Mouse (Mus musculus) kidney, postnatal 0 days (tissue): ENCODE results near the gene Abcc1. TPM values are rescaled to one million over a fixed set of nuclear protein-coding genes. Genes with fewer than 3 reads are reported as not detected.

Source experiments
- ATAC-seq: fragments of 200-750 bp; cut with Nextera tagmentation; replicated peaks from 2 replicates; pipeline ENCODE4 v1.8.0; 2017; ENCODE audit warnings: low read depth, moderate number of reproducible peaks, moderate TSS enrichment, moderate library complexity; ENCODE audit not compliant: low FRiP score
- DNase-seq: peaks from one replicate; pipeline ENCODE4 v3.0.0-alpha.2; 2016; ENCODE audit warnings: low spot score
- H3K27ac ChIP-seq: fragments of 300-500 bp; sonication (generic); 2 replicates; pipeline ENCODE4 v1.5.1; 2014; ENCODE audit warnings: mild to moderate bottlenecking
- H3K27me3 ChIP-seq: fragments of 300-500 bp; sonication (generic); 2 replicates; pipeline ENCODE4 v1.6.1; 2014; ENCODE audit warnings: low read length, mixed read lengths; ENCODE audit not compliant: insufficient read depth
- H3K36me3 ChIP-seq: fragments of 300-500 bp; sonication (generic); 2 replicates; pipeline ENCODE4 v1.6.1; 2014; ENCODE audit warnings: low read length, mixed read lengths; ENCODE audit not compliant: insufficient read depth
- H3K4me1 ChIP-seq: fragments of 300-500 bp; sonication (generic); replicated peaks from 2 replicates; pipeline ENCODE4 v1.6.1; 2014; ENCODE audit warnings: antibody characterized with exemption, low read length, mixed read lengths; ENCODE audit not compliant: insufficient read depth
- H3K4me2 ChIP-seq: fragments of 300-500 bp; sonication (generic); 2 replicates; pipeline ENCODE4 v1.6.1; 2014; ENCODE audit warnings: mild to moderate bottlenecking, low read length, moderate library complexity, mixed read lengths
- H3K4me3 ChIP-seq: fragments of 300-500 bp; sonication (generic); replicated peaks from 2 replicates; pipeline ENCODE4 v1.5.1; 2014; ENCODE audit warnings: low read depth, low read length
- H3K9ac ChIP-seq: fragments of 300-500 bp; sonication (generic); 2 replicates; pipeline ENCODE4 v1.6.1; 2014; ENCODE audit warnings: low read depth, low read length
- H3K9me3 ChIP-seq: fragments of 300-500 bp; sonication (generic); replicated peaks from 2 replicates; pipeline ENCODE4 v1.6.1; 2016; ENCODE audit warnings: low read length, inconsistent platforms, mixed read lengths
- CTCF ChIP-seq: IDR thresholded peaks from 2 replicates; pipeline ENCODE4 v1.5.1; 2016; ENCODE audit warnings: antibody characterized with exemption, low read depth, mild to moderate bottlenecking, moderate library complexity
- WGBS: fragments of 180-500 bp; shearing (Covaris S2); extraction: QIAGEN DNeasy Blood & Tissue Kit; methylation state at CpG from one replicate; pipeline ENCODE4 v1.1.7; 2014; 5-methylcytosine and 5-hydroxymethylcytosine counted together
- polyA plus RNA-seq: library from polyadenylated mRNA; unstranded; fragments of >200 nt; fragmentation: Nextera tagmentation; extraction: Ambion mirVana; gene quantifications from 2 replicates; pipeline ENCODE4 v1.2.1, GENCODE M21; 2015

Abcc1 gene
- polyA plus RNA-seq, 1 experiment from 2014 or later = 11.6 TPM

DNA sequence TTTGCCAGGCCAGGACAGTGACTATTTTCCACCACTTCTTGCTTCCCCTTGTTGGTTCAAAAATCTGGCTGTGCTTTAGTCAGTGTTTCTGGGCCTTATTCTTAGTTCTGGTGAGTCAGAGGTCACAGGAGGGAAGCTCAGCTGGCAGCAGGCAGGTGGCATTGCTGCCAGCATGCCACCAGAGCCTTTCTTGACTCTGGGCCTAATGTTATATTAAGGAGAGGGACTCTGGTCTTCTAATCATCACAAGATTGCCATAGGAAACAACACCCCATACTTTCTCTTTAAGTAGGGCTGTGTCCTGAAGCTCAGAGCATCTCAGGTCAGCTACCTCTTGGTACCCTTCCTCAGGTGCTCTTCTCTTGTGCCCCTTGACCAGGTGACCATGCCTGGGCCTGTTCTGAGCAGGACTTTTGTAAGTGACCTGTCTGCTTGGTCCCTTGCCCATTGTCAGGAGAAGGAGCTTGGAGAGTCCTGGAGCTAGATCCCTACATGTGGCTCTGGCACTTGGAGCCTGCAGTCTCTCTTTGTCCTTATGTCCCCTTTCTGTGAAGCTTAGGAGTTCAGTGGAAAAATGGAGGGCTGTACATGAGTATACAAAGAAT lies 19.8 kb downstream of the Abcc1 start:
- no peak for DNase-seq
- TF ChIP-seq CTCF = no peak
- no peak for ATAC-seq

DNA sequence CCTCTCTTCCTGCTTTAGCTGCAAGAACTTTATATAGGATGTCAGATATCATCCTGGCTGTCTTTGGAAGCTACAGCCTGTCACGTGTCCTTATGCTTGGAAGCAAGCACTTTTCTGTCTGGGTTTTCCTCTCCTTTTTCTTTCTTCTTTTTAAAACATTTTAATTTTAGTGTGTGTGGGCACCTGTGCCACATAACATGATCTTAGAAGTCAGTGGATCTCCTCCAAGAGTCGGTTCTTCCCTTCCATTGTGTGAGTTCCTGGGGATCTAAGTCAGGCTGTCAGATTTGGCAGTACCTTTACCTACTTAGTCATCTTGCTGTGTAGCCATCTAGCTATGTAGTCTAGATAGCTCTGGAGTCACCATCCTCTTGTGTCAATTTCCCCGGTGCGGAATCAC lies 37.9 kb downstream of the Abcc1 start:
- WGBS = 92% methylated on average over 4 of the region's 4 CpGs

More for the DNA sequence above, 19.8 kb downstream of the Abcc1 start:
- H3K4me2 ChIP-seq = no peak overlapping the region
- no peaks in the 10 kb centered on the region for H3K4me1 ChIP-seq
- no peak overlapping the region for H3K27ac ChIP-seq
- H3K36me3 ChIP-seq = no peaks in the 10 kb centered on the region
- no peak overlapping the region for H3K9ac ChIP-seq
- no peak overlapping the region for H3K4me3 ChIP-seq
- no peaks in the 10 kb centered on the region for H3K9me3 ChIP-seq
- no peaks in the 10 kb centered on the region for H3K27me3 ChIP-seq

DNA sequence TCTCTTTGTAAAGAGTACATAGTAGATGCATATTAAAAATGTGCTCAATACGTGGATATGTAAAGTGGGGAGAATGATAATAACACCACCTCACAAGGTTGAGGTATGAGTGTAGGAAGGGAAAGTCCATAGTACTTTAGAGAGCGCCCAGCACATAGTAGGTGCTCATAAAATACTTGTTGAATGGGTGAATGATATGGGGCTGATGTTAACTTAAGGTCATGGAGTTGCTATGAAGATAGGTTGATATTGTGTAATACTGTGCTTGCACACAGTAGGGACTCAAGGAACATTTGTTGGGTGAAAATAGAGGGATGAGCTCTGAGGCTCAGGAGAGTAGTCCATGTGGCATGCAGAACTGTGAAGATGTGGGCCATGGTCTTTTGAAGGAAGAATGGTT lies 42.1 kb downstream of the Abcc1 start:
- ATAC-seq = no peak
- no peaks in the 10 kb centered on the region for H3K4me1 ChIP-seq
- no peak overlapping the region for H3K27ac ChIP-seq
- no peaks in the 10 kb centered on the region for H3K9me3 ChIP-seq
- 94% methylated on average over 2 of the region's 2 CpGs for WGBS
- H3K36me3 ChIP-seq = peaks cover 11% of the 10 kb centered on the region; the same call in 1 of the 2 replicates
- H3K4me2 ChIP-seq = no peak overlapping the region
- no peak for TF ChIP-seq CTCF
- H3K9ac ChIP-seq = no peak overlapping the region
- no peak for DNase-seq
- no peaks in the 10 kb centered on the region for H3K27me3 ChIP-seq
- no peak overlapping the region for H3K4me3 ChIP-seq

More for the DNA sequence above, 37.9 kb downstream of the Abcc1 start:
- Histone ChIP-seq H3K9me3 (no peaks in the 10 kb centered on the region), H3K27me3 (no peaks in the 10 kb centered on the region), H3K36me3 (peaks cover 9% of the 10 kb centered on the region; the same call in 1 of the 2 replicates), H3K4me2 (no peak overlapping the region), H3K4me3 (no peak overlapping the region), H3K4me1 (no peaks in the 10 kb centered on the region), H3K9ac (no peak overlapping the region), H3K27ac (no peak overlapping the region)
- no peak for DNase-seq
- TF ChIP-seq CTCF = no peak
- no peak for ATAC-seq

DNA sequence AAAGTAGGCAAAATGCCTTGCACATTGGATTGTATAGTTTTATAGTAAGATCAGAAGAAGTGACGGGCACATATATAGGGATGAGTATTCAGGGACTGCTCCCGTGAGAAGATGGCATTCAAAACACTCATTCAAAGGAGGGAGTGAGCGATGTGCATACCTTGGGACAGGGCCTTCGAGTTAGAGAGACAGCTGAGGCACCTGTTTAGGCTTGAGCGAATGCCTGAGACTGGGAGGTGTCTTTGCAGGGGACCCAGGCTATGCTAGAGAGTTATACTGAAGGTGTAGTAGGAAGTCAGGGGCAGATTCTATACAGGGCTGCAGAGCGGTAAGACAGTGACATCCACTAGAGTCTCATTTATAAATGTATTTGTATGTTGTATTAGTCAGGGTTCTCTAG lies 44.3 kb downstream of the Abcc1 start:
- no peak for TF ChIP-seq CTCF
- 97% methylated on average over 6 of the region's 6 CpGs for WGBS
- H3K27ac ChIP-seq = no peak overlapping the region

DNA sequence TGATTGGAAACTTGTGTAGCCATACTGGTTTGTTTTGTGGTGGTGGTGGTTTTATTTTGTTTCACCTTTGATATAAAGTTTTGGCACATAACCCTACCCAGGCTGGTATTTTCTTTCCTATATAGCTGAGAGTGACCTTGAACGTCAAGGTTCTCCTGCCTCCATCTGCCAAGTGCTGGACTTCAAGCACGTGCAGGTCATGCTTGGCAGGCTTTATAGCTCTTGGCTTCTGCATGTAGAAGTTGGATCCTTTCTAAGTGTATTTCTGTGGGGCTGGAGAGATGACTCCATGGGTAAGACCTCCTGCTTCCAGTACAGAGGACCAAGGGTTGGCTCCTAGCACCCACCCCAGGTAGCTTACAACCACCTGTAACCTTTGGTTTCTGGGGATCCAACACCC lies 47.8 kb downstream of the Abcc1 start:
- Histone ChIP-seq H3K36me3 (peaks cover 28% of the 10 kb centered on the region; the same call in 1 of the 2 replicates), H3K4me3 (no peak overlapping the region), H3K9ac (no peak overlapping the region), H3K9me3 (no peaks in the 10 kb centered on the region), H3K27me3 (no peaks in the 10 kb centered on the region), H3K4me2 (no peak overlapping the region), H3K4me1 (no peaks in the 10 kb centered on the region), H3K27ac (0 out of 2 replicates have a peak overlapping the region, but pooled peaks have one; percentile 34)
- TF ChIP-seq CTCF = no peak
- WGBS = 47% methylated on average over 2 of the region's 2 CpGs
- ATAC-seq (peak; percentile 61), DNase-seq (no peak)

More for the DNA sequence above, 44.3 kb downstream of the Abcc1 start:
- no peak overlapping the region for H3K4me3 ChIP-seq
- no peak overlapping the region for H3K4me2 ChIP-seq
- ATAC-seq = no peak
- no peak overlapping the region for H3K9ac ChIP-seq
- no peaks in the 10 kb centered on the region for H3K4me1 ChIP-seq
- DNase-seq = no peak
- peaks cover 12% of the 10 kb centered on the region; the same call in 1 of the 2 replicates for H3K36me3 ChIP-seq
- H3K9me3 ChIP-seq = no peaks in the 10 kb centered on the region
- H3K27me3 ChIP-seq = no peaks in the 10 kb centered on the region

DNA sequence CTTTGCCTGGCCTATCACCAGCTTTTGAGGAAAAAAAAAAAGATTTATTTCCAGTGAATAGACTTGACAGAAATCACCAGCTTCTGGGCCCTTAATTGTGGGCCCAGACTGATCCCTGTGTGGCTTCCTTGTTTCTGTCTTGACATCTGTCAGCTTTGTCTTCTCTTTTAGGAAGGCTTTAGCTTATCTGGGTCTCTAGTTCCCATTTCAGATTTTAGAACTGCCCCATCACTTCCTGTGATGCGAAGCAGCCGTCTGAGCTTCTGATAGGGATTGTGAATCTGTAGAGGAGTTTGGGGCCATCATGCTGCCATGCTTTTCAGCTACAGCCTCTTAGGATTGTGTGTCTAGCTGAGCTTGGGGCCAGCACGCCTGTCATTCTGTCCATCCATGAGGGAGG lies 48.4 kb downstream of the Abcc1 start:
- H3K4me3 ChIP-seq = no peak overlapping the region
- DNase-seq (no peak), ATAC-seq (no peak)
- no peak overlapping the region for H3K27ac ChIP-seq
- no peaks in the 10 kb centered on the region for H3K27me3 ChIP-seq
- peaks cover 24% of the 10 kb centered on the region for H3K36me3 ChIP-seq
- no peaks in the 10 kb centered on the region for H3K4me1 ChIP-seq
- no peak for TF ChIP-seq CTCF
- H3K9ac ChIP-seq = no peak overlapping the region
- WGBS = 92% methylated on average over 3 of the region's 3 CpGs
- no peaks in the 10 kb centered on the region for H3K9me3 ChIP-seq
- no peak overlapping the region for H3K4me2 ChIP-seq

DNA sequence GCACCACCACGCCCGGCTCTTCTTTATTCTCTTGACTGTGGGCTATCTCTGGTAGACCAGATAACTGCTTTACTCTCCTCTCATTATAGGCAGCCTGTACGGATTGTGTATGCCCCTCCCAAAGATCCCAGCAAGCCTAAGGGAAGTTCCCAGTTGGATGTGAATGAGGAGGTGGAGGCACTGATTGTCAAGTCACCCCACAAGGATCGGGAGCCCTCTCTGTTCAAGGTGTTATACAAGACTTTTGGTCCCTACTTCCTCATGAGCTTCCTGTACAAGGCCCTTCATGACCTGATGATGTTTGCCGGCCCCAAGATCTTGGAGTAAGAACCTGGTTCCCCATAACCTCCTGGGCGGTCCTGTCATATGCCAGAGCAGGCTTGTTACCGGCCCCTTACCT lies 49.3 kb downstream of the Abcc1 start:
- Histone ChIP-seq H3K36me3 (peaks cover 18% of the 10 kb centered on the region), H3K27ac (no peak overlapping the region), H3K4me2 (no peak overlapping the region), H3K27me3 (no peaks in the 10 kb centered on the region), H3K4me1 (no peaks in the 10 kb centered on the region), H3K9ac (no peak overlapping the region), H3K4me3 (no peak overlapping the region), H3K9me3 (no peaks in the 10 kb centered on the region)
- WGBS = 93% methylated on average over 7 of the region's 7 CpGs
- no peak for TF ChIP-seq CTCF
- ATAC-seq (no peak), DNase-seq (no peak)
